Mouse (Mus musculus) urinary bladder, postnatal 36 days (tissue): ENCODE measurements around the gene Sbsn.
A peak's percentile ranks its signal among the peaks of the same experiment; 100 is the strongest.
"Not testable (repeated sequence)": the region's sequence is repeated elsewhere in the genome, so short reads cannot be mapped to it uniquely, and the experiment has no call there.

ENCODE experiments used
- DNase-seq, 2 experiments: peaks; one replicate each; pipeline ENCODE4 v3.0.0; 2022; ENCODE audit warnings: low spot score in 2 of 2, mixed read lengths in 1 of 2

The Sbsn gene

GRCm38 (mm10) chr7:30751086-30751669, at the start of gene Sbsn:
Gene Sbsn (plus strand): TSS chr7:30751471.
- peak in 1 of 2 experiments; percentile 26 for DNase-seq

GRCm38 (mm10) chr7:30706214-30706882, 44.9 kb upstream of the Sbsn start:
- no peak for DNase-seq

- DNase-seq = no peak
These were observed 43.8 kb upstream of the Sbsn start for GRCm38 (mm10) chr7:30707441-30707840.

- DNase-seq = no peak
These were observed 39.3 kb upstream of the Sbsn start, which contains the start of gene Atp4a for GRCm38 (mm10) chr7:30711942-30712341. Gene Atp4a (plus strand): TSS chr7:30712209.

GRCm38 (mm10) chr7:30717006-30717715, 34.1 kb upstream of the Sbsn start:
- peak in 1 of 2 experiments; percentile 37 for DNase-seq

GRCm38 (mm10) chr7:30717716-30718046, 33.6 kb upstream of the Sbsn start:
- DNase-seq = no peak

GRCm38 (mm10) chr7:30719669-30720068, 31.6 kb upstream of the Sbsn start:
- DNase-seq = no peak

GRCm38 (mm10) chr7:30721286-30721685, 30.0 kb upstream of the Sbsn start:
- no peak for DNase-seq

- no peak for DNase-seq
These were observed 27.9 kb upstream of the Sbsn start for GRCm38 (mm10) chr7:30723274-30723953.

- no peak for DNase-seq
These were observed 23.1 kb upstream of the Sbsn start for GRCm38 (mm10) chr7:30728214-30728613.

GRCm38 (mm10) chr7:30728739-30729395, 22.4 kb upstream of the Sbsn start:
- DNase-seq = no peak

- DNase-seq = peak; percentile 94 to 95
These were observed 21.7 kb upstream of the Sbsn start, which contains the start of gene Tmem147 for GRCm38 (mm10) chr7:30729396-30730063. Gene Tmem147 (minus strand): TSS chr7:30729540.

- DNase-seq = not testable (repeated sequence)
These were observed 21.1 kb upstream of the Sbsn start for GRCm38 (mm10) chr7:30730064-30730722.

GRCm38 (mm10) chr7:30736211-30736610, 15.1 kb upstream of the Sbsn start:
- DNase-seq = no peak

- not testable (repeated sequence) for DNase-seq
These were observed 8.7 kb upstream of the Sbsn start for GRCm38 (mm10) chr7:30742570-30742969.

- not testable (repeated sequence) for DNase-seq
These were observed 7.7 kb upstream of the Sbsn start, which contains the start of gene Gapdhs for GRCm38 (mm10) chr7:30743617-30744016. Gene Gapdhs (minus strand): TSS chr7:30743681.

GRCm38 (mm10) chr7:30744022-30744598, 7.2 kb upstream of the Sbsn start:
- DNase-seq = peak; percentile 54 to 69

GRCm38 (mm10) chr7:30747525-30748204, 3.6 kb upstream of the Sbsn start:
- DNase-seq = no peak

GRCm38 (mm10) chr7:30749824-30750606, 1.3 kb upstream of the Sbsn start:
- DNase-seq = peak in 1 of 2 experiments; percentile 24
